Mouse (Mus musculus): ENCODE data around the gene Sat2.

Sat2 gene

DNA sequence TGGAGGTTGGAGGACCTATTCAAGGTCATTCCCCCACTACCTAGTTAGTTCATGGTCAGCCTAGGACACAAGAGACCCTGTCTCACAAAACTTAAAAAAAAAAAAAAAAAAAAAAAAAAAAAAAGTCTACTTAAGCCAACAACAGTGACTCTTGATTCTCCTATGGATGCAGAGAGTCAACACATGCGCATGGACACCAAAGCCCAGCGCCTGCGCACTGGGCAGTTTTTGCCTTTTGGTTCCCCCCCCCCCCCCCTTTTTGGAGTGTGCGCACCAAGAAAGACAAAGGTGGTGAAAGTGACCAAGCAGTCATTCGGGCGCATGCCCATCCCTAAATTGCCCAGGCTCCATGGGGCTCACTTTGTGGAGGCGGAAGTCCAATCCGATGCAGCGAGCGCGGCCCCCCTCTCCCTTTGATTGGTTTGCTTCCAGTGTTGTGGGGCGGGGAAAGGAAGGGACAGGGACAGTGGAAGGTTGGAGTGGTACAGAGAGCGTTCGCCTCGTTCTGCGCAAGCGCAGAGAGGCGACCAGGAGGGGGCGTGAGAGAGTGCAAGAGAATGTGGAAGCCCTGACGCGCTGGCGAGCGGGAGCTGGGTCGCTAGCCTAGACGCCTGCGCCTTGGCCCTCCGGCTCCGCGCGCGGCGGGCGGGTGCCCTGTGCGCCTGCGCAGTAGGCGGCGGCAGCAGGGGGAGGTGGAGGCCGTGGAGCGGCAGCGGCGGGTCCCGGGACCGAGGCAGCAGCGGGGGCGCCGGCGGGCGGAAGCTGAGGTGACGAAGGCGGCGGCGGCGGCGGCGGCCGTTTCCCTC is 10.7 kb downstream of the Sat2 start, which contains the start of gene Fxr2:
Fxr2 (plus strand) TSS at position 707 of the 806 bp plus-strand sequence.
- DNase-seq (ENCODE audit: low read depth, low spot score) = peak; percentile 100

DNA sequence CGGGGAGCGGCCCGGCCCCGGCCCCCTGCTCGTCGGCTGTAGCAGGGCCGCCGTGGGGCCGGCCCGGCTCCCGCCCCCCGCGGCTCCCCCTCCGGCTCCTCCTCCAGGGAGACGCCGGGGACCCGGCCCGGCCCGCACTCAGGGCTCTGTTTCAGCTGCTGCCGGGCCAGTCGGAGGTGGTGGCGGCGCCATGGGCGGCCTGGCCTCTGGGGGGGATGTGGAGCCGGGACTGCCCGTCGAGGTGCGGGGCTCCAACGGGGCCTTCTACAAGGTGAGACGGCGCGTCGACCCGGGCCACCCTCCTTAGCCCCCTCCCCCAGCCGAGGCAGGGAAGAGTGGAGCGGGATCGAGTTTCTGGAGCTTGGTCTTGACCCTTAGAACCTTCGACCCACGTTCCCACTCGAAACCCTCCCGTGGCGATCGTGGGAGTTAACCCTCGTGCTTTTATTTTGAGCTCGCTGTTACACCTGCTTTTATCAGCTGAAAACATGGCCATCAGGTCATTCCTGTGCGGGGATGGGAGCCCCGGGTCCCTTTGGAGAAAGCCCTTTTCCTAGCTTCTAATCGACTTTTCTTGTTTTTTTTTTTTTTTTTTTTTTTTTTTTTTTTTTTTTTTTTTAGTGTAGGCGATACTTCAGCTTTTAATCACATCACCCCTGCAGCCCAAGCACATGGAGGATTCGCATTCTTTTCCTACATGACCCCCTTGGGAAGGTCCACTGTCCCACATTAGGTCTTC is 11.5 kb downstream of the Sat2 start:
- peak; percentile 51 for DNase-seq (ENCODE audit: low read depth, low spot score)

DNA sequence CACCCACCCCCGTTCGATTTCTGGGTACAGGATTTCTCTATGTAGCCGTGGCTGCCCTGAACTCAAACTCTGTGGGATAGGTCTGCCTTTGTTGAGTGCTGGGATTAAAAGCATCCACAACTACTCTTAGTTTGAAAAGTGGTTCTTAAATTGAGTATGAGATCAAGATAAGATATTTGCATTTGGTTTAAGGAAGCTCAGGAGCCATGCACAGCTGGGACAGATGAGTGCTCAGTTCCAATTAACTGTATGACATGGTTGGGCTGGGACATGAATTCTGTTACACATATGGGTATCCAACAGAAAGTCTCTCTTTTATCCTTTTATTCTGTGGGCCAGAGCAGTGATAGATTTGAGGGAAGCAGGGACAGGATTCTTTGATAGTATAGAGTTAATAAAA is 13.6 kb downstream of the Sat2 start:
- DNase-seq (ENCODE audit: low read depth, low spot score) = no peak

DNA sequence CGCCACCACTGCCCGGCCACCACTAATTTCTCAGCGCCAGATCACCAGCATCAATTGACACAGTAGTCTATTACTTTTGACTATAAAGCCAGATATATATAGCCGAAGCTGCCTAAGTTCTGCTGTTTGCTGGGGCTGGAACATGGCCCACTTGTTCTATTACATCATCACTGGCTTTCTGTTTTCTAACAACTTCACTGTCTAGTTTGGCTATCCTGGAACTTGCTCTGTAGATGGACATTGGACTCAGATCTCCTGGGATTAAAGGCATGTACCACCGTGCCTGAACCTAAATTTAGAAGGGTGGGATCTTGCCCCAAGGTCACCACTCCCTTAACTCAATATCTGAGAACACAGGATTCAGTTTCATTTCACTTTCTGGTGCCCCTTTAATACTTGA is 24.0 kb downstream of the Sat2 start:
- DNase-seq (ENCODE audit: low read depth, low spot score) = no peak

DNA sequence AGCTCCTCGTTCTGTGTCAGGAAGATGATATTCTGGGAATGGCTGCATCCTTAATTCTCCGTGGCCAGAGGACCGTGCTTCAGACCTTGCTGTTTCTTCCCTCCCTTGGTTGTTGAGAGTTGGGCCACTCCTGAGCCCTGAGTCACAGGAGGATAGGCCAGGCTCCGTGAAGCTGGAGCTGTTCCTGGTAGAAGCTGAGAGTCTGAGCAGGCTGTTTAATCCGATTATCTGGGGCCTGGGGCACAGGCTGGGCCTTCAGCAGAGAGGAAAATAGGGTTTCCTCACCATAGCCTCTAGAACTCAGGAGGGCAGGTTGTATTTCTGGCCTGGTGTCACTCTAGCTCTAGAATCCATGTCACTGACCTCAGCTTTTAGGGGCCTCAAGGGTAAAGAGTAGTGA is 31.6 kb downstream of the Sat2 start:
- no peak for DNase-seq (ENCODE audit: low read depth, low spot score)

DNA sequence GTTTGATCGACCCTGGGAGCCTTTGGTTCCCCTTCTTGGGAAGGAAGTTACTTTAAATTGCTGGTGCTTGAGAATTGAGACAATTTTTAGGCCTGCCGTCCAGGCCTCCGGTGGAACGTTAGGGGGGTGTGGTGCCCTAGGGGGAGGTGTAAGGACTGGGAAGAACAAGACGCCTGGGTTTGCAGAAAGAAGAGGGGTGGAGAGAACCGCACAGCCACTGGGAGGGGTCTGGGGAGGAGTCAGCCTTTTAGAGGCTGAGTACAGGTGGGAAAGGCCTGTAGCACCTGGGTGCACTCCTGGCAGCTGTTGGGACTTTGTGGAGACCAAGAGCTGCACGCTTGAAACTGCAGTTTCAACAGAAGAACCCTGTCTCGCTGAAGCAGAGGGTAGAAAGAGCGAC is 32.9 kb downstream of the Sat2 start:
- DNase-seq (ENCODE audit: low read depth, low spot score) = peak; percentile 88

DNA sequence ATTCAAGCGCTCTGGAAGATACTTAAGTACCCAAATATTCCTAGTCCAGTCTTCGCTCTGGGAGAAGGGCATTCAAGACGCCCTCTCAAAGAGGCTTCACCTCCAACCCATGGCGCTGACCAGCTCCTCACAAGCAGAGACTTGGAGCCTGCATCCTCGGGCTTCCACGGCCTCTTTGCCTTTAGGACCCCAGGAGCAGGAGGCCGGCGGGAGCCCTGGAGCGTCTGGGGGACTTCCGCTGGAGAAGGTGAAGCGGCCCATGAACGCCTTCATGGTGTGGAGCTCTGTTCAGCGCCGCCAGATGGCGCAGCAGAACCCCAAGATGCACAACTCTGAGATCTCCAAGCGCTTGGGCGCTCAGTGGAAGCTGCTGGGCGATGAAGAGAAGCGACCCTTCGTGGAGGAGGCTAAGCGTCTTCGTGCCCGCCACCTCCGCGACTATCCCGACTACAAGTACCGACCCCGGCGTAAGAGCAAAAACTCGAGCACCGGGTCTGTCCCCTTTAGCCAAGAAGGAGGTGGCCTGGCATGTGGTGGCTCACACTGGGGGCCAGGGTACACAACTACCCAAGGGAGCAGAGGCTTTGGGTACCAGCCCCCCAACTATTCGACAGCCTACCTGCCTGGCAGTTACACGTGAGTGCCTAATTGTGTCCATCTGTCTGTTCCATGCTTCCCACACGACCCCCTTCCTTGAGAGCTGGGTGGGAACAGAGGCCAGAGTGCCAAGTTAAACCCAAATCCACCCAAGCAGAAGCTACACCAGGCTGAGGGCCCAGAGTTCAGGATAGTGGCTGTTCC is 33.6 kb downstream of the Sat2 start, which contains the start of gene Sox15:
Sox15 (plus strand) TSS at position 51 of the 801 bp plus-strand sequence.
- DNase-seq (ENCODE audit: low read depth, low spot score) = peak; percentile 90

DNA sequence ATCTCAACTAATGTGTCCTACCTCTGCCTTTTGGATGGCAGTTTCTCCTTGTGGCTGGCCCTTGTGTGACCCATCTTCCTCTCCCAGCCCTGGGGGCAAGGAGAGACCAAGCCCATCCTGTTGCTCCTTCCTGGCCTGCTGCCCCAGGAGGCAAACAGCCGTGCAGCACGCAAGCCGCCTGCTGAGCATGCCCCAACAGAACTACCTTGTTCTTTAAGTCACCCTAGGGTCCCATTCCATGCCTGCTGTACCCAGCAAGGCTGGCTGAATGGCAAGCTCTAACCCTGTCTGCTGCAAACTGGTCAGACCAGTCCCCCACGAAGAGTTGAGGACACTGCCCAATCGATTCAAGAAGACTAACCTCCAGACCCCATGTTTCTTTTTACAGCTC is 34.2 kb downstream of the Sat2 start:
- DNase-seq (ENCODE audit: low read depth, low spot score) = no peak

DNA sequence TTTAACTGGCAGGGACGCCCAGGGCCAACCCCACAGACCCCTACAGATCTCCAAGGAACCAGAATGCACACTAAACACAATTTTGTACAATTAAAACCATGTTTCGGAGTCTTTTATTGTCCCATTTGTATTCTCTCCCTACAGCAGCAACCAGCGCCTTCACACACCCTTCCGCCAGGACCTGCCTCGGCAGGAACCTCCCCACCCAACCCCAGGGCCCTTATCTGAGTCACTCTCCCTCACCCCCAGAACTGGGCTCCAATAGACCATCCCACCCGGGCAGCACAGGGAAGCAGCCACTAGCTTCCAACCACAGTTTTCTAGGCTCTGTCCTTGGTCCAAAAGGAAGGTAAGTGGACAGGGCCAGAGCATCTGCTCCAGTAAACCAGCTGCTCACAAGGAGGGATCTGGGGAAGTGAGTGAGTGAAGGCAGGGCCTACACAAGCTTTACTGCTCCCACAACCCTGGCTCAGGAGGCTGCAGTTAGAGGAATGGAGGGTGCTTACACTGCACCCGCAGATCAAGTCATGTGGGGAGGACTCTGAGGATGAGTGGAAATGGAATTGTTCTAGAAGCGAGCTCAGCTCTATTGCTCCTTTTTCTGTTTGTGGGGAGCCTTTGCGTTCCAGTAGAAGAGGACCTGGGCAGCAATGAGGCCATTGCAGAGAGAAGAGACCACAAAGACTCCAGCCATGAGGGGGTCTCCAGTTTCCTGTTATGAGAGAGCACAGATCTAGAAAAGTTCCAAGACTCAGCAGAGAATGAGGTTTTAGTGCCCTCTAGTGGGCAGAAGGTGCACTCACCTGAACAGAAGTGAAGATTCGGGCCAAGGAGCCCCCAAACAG is 35.0 kb downstream of the Sat2 start:
- peak; percentile 76 for DNase-seq (ENCODE audit: low read depth, low spot score)

DNA sequence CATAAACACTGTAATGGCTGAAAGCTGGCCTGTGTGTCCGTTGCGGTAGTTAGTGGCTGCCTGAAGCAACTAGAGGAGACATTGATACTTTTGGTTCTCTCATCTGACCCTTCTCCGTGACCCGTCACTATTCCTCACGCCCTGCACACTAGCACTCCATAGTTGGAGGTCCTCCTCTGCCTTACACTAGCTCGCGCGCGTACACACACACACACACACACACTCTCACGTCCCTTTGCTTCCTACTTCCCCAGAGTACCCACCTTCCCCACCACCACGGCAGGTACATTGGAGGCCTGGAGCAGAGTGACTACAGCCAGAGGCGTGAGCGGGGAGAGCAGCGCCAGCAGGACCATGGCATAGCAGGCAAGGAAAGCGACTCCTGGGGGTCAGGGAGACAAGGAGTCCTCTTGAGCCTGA is 35.6 kb downstream of the Sat2 start:
- DNase-seq (ENCODE audit: low read depth, low spot score) = no peak

DNA sequence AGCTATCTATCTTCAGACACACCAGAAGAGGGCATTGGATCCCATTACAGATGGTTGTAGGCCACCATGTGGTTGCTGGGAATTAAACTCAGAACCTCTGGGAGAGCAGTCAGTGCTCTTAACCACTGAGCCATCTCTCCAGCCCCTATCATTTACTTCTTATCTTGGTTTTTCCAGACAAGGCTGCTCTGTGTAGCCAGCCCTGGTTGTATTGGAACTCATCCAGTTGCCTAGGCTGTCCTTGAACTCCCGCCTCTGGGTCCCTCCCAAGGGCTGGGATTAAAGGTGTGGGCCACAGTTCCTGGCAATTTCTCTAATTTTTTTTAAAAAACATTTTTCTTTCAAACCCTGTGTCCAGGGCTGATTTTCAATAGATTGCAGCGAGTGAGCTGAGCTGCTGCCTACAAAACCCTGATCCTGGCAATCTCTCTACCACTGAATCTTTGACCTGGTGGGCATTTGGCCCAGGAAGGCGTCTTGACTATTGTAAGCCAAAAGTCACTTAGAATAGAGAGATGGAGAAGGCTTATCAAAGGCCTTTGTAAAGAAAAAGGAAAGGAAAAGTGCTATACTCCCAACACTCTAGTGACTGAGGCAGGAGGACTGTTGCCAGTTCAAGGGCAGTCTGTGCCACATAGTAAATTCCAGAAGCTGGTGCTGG is 39.5 kb downstream of the Sat2 start:
- DNase-seq (ENCODE audit: low read depth, low spot score) = no peak

DNA sequence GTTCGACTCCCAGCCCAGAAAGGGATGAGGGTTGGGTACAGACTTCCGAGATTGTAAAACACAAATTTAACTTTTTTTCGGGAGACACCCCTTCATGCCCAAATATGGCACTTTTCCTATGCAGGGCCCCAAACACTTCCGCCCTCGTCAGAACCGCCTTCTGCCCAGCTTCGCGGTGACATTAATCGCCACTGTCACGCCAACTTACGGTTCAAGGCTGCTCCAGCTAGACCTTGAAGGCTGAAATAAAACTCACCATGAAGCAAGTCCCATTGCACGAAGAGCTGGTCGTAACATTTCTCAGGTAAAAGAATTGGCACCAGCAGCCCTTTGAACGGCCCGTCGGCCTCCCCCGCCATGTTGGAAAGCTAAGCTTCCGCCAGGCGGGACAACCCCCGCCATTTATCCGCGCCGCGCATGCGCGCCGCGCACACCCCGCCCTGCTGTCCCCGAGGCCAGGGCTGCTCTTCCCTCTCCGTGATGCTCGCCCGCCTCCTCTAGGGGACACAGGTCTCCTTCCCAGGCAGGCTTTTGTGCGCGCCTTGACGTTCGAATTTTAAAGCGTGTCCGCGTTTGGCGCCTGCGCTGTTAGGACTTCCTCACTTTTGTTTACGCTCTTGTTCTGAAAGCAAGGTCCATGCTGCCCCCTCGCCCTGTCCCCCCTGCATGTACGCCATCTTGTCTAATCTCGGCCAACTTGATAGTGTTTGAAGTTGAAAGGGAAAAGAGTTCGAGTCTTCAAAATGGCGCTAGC is 40.6 kb downstream of the Sat2 start, which contains the start of gene Mpdu1:
Mpdu1 (minus strand) TSS at position 430 of the 754 bp plus-strand sequence.
- DNase-seq (ENCODE audit: low read depth, low spot score) = peak; percentile 98

DNA sequence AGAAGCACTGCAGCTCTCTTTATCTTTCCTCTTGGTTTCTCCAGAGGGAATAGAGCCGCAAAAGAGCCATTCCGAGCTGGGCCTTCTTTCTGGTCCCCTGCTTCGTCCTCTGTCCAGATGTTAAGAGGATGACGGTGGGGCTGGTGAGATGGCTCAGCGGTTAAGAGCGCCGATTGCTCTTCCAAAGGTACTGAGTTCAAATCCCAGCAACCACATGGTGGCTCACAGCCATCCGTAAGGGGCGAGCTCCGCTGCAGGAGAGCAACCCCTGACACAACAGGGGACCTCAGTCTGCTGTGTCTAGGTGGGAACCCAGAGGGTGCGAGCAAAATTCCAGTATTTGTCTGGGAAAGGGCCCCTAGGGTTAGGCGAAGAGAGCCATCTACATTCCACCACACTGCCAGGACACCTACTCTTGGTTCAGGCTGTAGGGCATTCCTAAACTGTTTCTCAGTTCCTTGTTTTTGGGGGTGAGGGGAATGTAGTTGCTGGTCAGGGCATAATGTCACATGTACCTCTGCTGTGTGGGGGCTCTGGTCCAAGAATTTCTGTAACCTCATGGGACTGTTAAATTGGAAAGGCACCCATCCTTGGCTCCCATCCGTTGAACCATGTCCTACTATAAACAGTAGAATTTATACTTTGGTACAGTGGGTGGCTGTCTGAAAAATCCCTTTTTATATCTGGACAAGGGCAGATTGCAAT is 41.3 kb downstream of the Sat2 start:
- DNase-seq (ENCODE audit: low read depth, low spot score) = peak; percentile 34

DNA sequence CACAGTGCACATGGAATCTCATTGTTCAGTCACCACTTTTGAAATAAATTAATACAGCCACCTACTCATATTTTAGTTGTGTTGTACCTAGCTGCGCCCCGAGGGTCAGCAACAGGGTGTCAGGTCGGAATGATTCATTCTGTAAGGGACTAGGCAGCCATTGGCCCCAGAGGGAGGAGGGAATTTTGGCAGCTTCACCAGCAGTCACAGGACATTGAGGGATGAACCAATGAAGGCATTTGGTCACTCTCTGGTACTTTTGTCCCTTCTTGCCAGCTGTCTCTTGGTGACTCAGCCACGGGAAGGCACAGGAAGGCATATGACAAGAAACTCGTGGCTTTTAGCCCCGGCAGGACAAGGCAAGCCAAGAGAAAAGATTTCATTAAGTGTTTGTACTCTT is 42.0 kb downstream of the Sat2 start:
- no peak for DNase-seq (ENCODE audit: low read depth, low spot score)

DNA sequence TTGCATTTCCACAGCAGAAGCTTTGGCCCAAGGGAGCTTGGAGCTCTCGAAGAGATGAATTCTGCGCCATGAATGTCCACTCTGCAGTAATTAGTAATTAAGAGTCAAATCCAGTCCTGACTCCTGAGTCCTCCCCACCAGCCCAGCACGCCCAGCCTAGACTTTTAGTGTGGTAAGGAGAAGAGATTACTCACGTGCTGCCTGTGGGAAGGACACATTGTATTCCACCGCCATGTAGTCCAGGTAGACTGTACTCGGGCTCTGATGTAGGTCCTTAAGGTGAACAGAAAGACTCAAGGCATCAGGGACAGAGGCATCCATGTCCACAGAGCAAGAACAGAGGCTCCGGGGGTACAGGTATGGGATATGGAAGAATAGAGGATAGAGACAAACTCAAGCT is 43.0 kb downstream of the Sat2 start:
- DNase-seq (ENCODE audit: low read depth, low spot score) = no peak

DNA sequence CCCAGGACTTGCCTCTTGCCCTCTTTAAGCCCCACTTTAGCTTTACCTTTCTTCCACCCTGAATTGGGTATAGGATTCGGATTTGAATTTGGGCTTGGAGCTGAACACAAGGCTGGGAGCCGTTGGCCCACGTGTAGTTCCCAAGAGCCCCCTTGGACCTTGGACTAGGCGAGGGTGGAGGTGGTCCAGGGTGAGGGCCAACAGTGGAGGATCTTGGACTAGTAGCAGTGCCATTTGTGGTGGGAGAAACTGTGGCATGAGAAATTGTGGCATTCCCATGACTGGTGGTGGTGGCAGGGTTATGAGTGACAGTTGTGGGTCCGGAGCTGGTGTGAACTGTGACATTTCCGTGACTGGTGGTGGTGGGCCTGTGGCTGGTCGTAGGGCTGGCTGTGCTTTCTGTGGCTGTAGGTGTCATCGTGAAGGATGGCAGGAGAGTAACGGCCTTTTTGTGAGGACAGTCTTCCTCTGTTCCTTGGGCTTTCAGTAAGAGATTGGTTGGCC is 43.7 kb downstream of the Sat2 start:
- DNase-seq (ENCODE audit: low read depth, low spot score) = no peak

DNA sequence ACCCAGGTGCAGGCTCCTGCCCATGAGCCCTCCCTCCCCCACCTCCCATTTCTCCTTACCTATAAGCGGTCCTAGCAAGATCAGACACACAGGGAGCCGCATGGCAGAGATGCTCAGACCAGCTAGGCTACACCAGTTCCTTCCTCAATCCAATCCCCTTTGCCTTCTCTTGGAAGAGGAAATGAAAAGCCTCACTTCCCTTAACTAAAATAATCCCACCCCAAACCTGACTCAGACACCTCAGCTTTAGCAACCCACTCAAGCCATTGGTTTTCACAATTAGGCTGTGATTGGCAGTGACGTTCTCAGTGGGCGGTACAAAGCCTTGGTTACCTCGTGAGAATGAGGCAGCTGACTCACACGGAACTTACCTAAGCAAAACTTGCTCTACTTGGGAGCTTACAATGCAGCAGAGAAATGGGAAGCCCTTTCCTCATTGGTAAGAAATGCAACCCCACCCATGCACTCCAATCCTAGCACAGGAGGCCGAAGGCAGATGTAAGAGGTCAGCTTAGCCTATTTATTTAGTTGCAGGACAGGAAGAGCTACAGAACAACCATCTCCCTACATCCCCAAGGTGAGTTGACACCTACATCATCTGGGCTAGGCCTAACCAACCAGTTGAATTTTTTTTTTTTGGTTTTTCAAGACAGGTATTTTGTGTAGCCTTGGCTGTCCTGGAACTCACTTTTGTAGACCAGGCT is 44.3 kb downstream of the Sat2 start, which contains the start of gene Cd68:
Cd68 (minus strand) TSS at position 193 of the 704 bp plus-strand sequence.
- peak; percentile 93 for DNase-seq (ENCODE audit: low read depth, low spot score)

DNA sequence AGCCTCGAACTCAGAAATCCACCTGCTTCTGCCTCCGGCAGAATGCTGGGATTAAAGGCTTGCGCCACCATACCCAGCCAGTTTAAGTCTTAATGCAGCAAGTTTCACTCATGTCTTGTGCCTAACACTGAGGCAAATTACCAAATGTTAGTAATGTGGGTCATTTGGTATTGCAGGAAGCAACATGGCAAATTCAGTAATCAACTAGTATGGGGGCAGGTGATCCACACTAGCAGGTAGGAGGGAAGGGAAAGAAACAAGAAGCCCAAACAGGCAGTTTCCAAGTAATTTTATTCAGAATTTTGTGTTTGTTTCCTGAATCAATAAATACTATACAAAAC is 44.8 kb downstream of the Sat2 start:
- DNase-seq (ENCODE audit: low read depth, low spot score) = no peak
